In genomic region chr5:62078998-62079397, GRCm38 (mm10) we compare ENCODE assay signal across 17 mouse cellular contexts.
"Had no signal": no experiment of that assay in that cellular context is flagged by ENCODE, and none has a peak within 500 bp of the region (broad histone marks: within the 10 kb centered on the region; RNA-seq: fewer than 3 reads in every experiment).

No protein-coding gene starts in this region.

- DNase-seq: retina, postnatal 1 day; right cerebral cortex, adult 18-20 months; right cerebral cortex, postnatal 14 days; right cerebral cortex, postnatal 25 days; right cerebral cortex, postnatal 4 days; spleen, adult 18-20 months; thymus, adult 18-20 months; thymus, adult 2 months; thymus, postnatal 14 days; thymus, postnatal 25 days; thymus, postnatal 36 days; thymus, postnatal 4 days had no signal

- H3K4me3 ChIP-seq: neural tube, embryonic 12.5 days; neural tube, embryonic 13.5 days; neural tube, embryonic 15.5 days; stomach, embryonic 15.5 days had no signal

- H3K27ac ChIP-seq: neural tube, embryonic 12.5 days; neural tube, embryonic 13.5 days; neural tube, embryonic 15.5 days; stomach, embryonic 15.5 days; stomach, postnatal 0 days had no signal
